Mouse (Mus musculus) lung, postnatal 0 days (tissue): ENCODE results near the gene Akt1.

Experiments
- CTCF ChIP-seq: IDR thresholded peaks from 2 replicates; pipeline ENCODE4 v1.5.1; 2016; ENCODE audit warnings: antibody characterized with exemption, mild to moderate bottlenecking
- EP300 ChIP-seq: IDR thresholded peaks from 2 replicates; pipeline ENCODE4 v1.6.1; 2016; ENCODE audit warnings: antibody characterized with exemption, mild to moderate bottlenecking, control low read depth

DNA sequence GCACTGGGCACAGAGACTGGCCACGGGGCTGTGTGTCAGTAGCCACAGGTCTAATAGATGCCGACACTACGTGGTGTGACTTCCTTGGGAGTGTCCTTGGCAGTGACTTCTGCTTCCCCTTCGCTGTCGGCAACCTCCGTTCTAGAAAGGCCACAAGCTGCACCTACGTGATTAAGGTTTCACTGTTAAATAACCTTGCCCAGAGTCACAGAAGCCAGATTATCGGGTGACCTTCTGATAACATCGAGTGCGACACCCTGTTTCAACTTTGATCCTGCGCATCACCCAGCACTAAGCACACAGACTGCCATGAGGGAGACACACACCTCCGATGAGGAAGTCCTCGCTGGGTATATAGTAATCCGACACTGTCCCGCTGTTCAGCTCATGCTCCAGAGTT, 13.8 kb upstream of the Akt1 start:
- TF ChIP-seq CTCF = no peak
- TF ChIP-seq EP300 = no peak
